Comparison of ENCODE assay signal across 23 mouse cellular contexts in genomic region chr16:51650100-51650499, GRCm38 (mm10).
DNase-seq lines count a peak whose midpoint lies in the region; ATAC-seq and TF ChIP-seq lines count a peak whose summit lies in the region.
"Had no signal": no experiment of that assay in that cellular context is flagged by ENCODE, and none has a peak within 500 bp of the region (broad histone marks: within the 10 kb centered on the region; RNA-seq: fewer than 3 reads in every experiment).

No protein-coding gene starts in this region.

- H3K4me1 ChIP-seq in hindbrain, embryonic 11.5 days (replicated peaks; ENCODE audit: control insufficient read depth, insufficient read depth, low read length) = no peaks in the 10 kb centered on the region
- no peaks in the 10 kb centered on the region for H3K4me1 ChIP-seq in hindbrain, embryonic 14.5 days (replicated peaks; ENCODE audit: control insufficient read depth, insufficient read depth, low read length)
- no peaks in the 10 kb centered on the region for H3K4me1 ChIP-seq in midbrain, embryonic 14.5 days (ENCODE audit: control insufficient read depth, insufficient read depth, low read length)
- no peaks in the 10 kb centered on the region for H3K4me1 ChIP-seq in midbrain, embryonic 10.5 days
- no peaks in the 10 kb centered on the region for H3K4me1 ChIP-seq in heart, embryonic 11.5 days (ENCODE audit: control insufficient read depth, insufficient read depth, low read length)
- H3K4me1 ChIP-seq: embryonic facial prominence, embryonic 15.5 days; forebrain, embryonic 10.5 days; heart, embryonic 12.5 days; hindbrain, embryonic 10.5 days had no signal

- DNase-seq in adrenal gland, adult 2 months = peak; percentile 22
- DNase-seq in adrenal gland, postnatal 4 days (ENCODE audit: low spot score in 2 of 2) = no peak
- DNase-seq in hindbrain, embryonic 11.5 days (ENCODE audit: low spot score) = peak; percentile 2
- DNase-seq in hindbrain, embryonic 14.5 days (ENCODE audit: low spot score) = no peak
- peak; percentile 2 for DNase-seq in midbrain, embryonic 14.5 days
- DNase-seq in midbrain, embryonic 10.5 days (ENCODE audit: low spot score) = no peak
- peak; percentile 7 for DNase-seq in brain, embryonic 14.5 days (ENCODE audit: low read depth)
- DNase-seq: cerebellum, adult 11 months; cerebellum, adult 8-10 months; cerebellum, postnatal 14 days; embryo, embryonic 11 days; gastrocnemius, postnatal 14 days; heart, adult 2 months had no signal

- no peaks in the 10 kb centered on the region for H3K9me3 ChIP-seq in hindbrain, embryonic 11.5 days (ENCODE audit: control insufficient read depth, low read length)
- no peaks in the 10 kb centered on the region for H3K9me3 ChIP-seq in hindbrain, embryonic 14.5 days (ENCODE audit: control insufficient read depth, low read length)
- H3K9me3 ChIP-seq in midbrain, embryonic 14.5 days (ENCODE audit: control insufficient read depth, low read length) = no peaks in the 10 kb centered on the region
- H3K9me3 ChIP-seq in midbrain, embryonic 10.5 days (replicated peaks) = no peaks in the 10 kb centered on the region
- H3K9me3 ChIP-seq in heart, embryonic 11.5 days (replicated peaks; ENCODE audit: control insufficient read depth, low read length) = no peaks in the 10 kb centered on the region
- H3K9me3 ChIP-seq: embryonic facial prominence, embryonic 15.5 days; forebrain, embryonic 10.5 days; heart, embryonic 12.5 days; hindbrain, embryonic 10.5 days had no signal

- H3K9ac ChIP-seq in hindbrain, embryonic 11.5 days (ENCODE audit: low read depth, low read length) = no peak overlapping the region
- H3K9ac ChIP-seq in hindbrain, embryonic 14.5 days = no peak overlapping the region
- no peak overlapping the region for H3K9ac ChIP-seq in midbrain, embryonic 14.5 days (replicated peaks; ENCODE audit: low read length)
- no peak overlapping the region for H3K9ac ChIP-seq in heart, embryonic 11.5 days (ENCODE audit: low read depth, low read length)
- H3K9ac ChIP-seq: embryonic facial prominence, embryonic 15.5 days; heart, embryonic 12.5 days had no signal

- no peak for TF ChIP-seq CTCF in brain, embryonic 14.5 days (IDR thresholded peaks at IDR 0.05; ENCODE audit: borderline replicate concordance, extremely low read depth, insufficient read depth, insufficient read length)

- peak; percentile 7; the same call in 1 of the 2 replicates for ATAC-seq in hindbrain, embryonic 11.5 days (ENCODE audit: low FRiP score)
- ATAC-seq in hindbrain, embryonic 14.5 days (ENCODE audit: low FRiP score) = no peak
- no peak for ATAC-seq in midbrain, embryonic 14.5 days (ENCODE audit: low FRiP score, low TSS enrichment)
- no peak for ATAC-seq in heart, embryonic 11.5 days (replicated peaks; ENCODE audit: insufficient number of reproducible peaks, low FRiP score, low TSS enrichment)
- ATAC-seq: forebrain, embryonic 16.5 days; hindbrain, embryonic 16.5 days; inflammation-experienced regulatory T-cells, adult 6 months; intestine, postnatal 0 days had no signal

- no peaks in the 10 kb centered on the region for H3K27me3 ChIP-seq in hindbrain, embryonic 11.5 days (ENCODE audit: control insufficient read depth, insufficient read depth, low read length)
- no peaks in the 10 kb centered on the region for H3K27me3 ChIP-seq in hindbrain, embryonic 14.5 days (ENCODE audit: control insufficient read depth, insufficient read depth, low read length)
- no peaks in the 10 kb centered on the region for H3K27me3 ChIP-seq in midbrain, embryonic 14.5 days (ENCODE audit: control insufficient read depth, insufficient read depth, low read length)
- H3K27me3 ChIP-seq in midbrain, embryonic 10.5 days (ENCODE audit: low read depth, poor library complexity, severe bottlenecking) = no peaks in the 10 kb centered on the region
- no peaks in the 10 kb centered on the region for H3K27me3 ChIP-seq in heart, embryonic 11.5 days (ENCODE audit: control insufficient read depth, insufficient read depth, low read length)
- H3K27me3 ChIP-seq: embryonic facial prominence, embryonic 15.5 days; heart, embryonic 12.5 days had no signal

- H3K4me2 ChIP-seq in hindbrain, embryonic 11.5 days (replicated peaks; ENCODE audit: low read depth, low read length) = no peak overlapping the region
- no peak overlapping the region for H3K4me2 ChIP-seq in hindbrain, embryonic 14.5 days (replicated peaks)
- no peak overlapping the region for H3K4me2 ChIP-seq in midbrain, embryonic 14.5 days (ENCODE audit: low read length)
- no peak overlapping the region for H3K4me2 ChIP-seq in heart, embryonic 11.5 days
- H3K4me2 ChIP-seq: embryonic facial prominence, embryonic 15.5 days; heart, embryonic 12.5 days had no signal

- 75% methylated on average over 5 of the region's 5 CpGs for whole genome bisulfite sequencing in hindbrain, embryonic 11.5 days
- WGBS in hindbrain, embryonic 14.5 days = 56% methylated on average over 5 of the region's 5 CpGs
- WGBS in midbrain, embryonic 14.5 days = 56% methylated on average over 5 of the region's 5 CpGs
- 72% methylated on average over 5 of the region's 5 CpGs for WGBS in midbrain, embryonic 10.5 days
- WGBS in heart, embryonic 11.5 days (ENCODE audit: insufficient replicate concordance) = 49% methylated on average over 5 of the region's 5 CpGs

- H3K27ac ChIP-seq in hindbrain, embryonic 11.5 days (ENCODE audit: low read depth, low read length) = no peak overlapping the region
- H3K27ac ChIP-seq in hindbrain, embryonic 14.5 days = no peak overlapping the region
- no peak overlapping the region for H3K27ac ChIP-seq in midbrain, embryonic 14.5 days (replicated peaks; ENCODE audit: low read depth, low read length)
- no peak overlapping the region for H3K27ac ChIP-seq in midbrain, embryonic 10.5 days (replicated peaks)
- H3K27ac ChIP-seq in heart, embryonic 11.5 days (ENCODE audit: low read depth, low read length) = no peak overlapping the region
- H3K27ac ChIP-seq: embryonic facial prominence, embryonic 15.5 days; forebrain, embryonic 10.5 days; heart, adult 2 months; hindbrain, embryonic 10.5 days had no signal

- TF ChIP-seq POLR2A in brain, embryonic 14.5 days (IDR thresholded peaks at IDR 0.05; ENCODE audit: borderline replicate concordance, extremely low read depth, insufficient read depth, insufficient read length, poor library complexity, severe bottlenecking) = no peak

- H3K4me3 ChIP-seq in hindbrain, embryonic 11.5 days (ENCODE audit: low read depth, low read length) = no peak overlapping the region
- no peak overlapping the region for H3K4me3 ChIP-seq in hindbrain, embryonic 14.5 days (replicated peaks; ENCODE audit: low read length)
- no peak overlapping the region for H3K4me3 ChIP-seq in midbrain, embryonic 14.5 days (replicated peaks; ENCODE audit: low read depth, low read length)
- H3K4me3 ChIP-seq in midbrain, embryonic 10.5 days = no peak overlapping the region
- H3K4me3 ChIP-seq in heart, embryonic 11.5 days (ENCODE audit: low read depth, low read length) = no peak overlapping the region
- H3K4me3 ChIP-seq: embryonic facial prominence, embryonic 15.5 days; erythroblast, embryonic 14.5 days; forebrain, embryonic 10.5 days; heart, adult 2 months; heart, embryonic 12.5 days; hindbrain, embryonic 10.5 days had no signal

- no peaks in the 10 kb centered on the region for H3K36me3 ChIP-seq in hindbrain, embryonic 11.5 days (ENCODE audit: control insufficient read depth, insufficient read depth, low read length)
- H3K36me3 ChIP-seq in hindbrain, embryonic 14.5 days (replicated peaks; ENCODE audit: control insufficient read depth, insufficient read depth) = no peaks in the 10 kb centered on the region
- no peaks in the 10 kb centered on the region for H3K36me3 ChIP-seq in midbrain, embryonic 14.5 days (ENCODE audit: control insufficient read depth, insufficient read depth, low read length)
- no peaks in the 10 kb centered on the region for H3K36me3 ChIP-seq in midbrain, embryonic 10.5 days
- H3K36me3 ChIP-seq in heart, embryonic 11.5 days (ENCODE audit: control insufficient read depth, insufficient read depth, low read length) = no peaks in the 10 kb centered on the region
- H3K36me3 ChIP-seq: embryonic facial prominence, embryonic 15.5 days; forebrain, embryonic 10.5 days; heart, embryonic 12.5 days; hindbrain, embryonic 10.5 days had no signal

Comparison
In these comparisons a context has a peak if more than half of its experiments do, and no peak if none do; other contexts are left out.
1. DNase-seq: peak in adrenal gland, adult 2 months (single experiment), hindbrain, embryonic 11.5 days (single experiment), midbrain, embryonic 14.5 days (single experiment) and brain, embryonic 14.5 days (single experiment); none in adrenal gland, postnatal 4 days (0 of 2), hindbrain, embryonic 14.5 days (single experiment) and midbrain, embryonic 10.5 days (single experiment).